Mouse (Mus musculus): Measurements from ENCODE around the gene Zfp982.
"Not testable (repeated sequence)": the region's sequence is repeated elsewhere in the genome, so short reads cannot be mapped to it uniquely, and the experiment has no call there.

The Zfp982 gene

GRCm38 (mm10) chr4:147492117-147492516 lies at the start of gene Zfp982:
TSS of gene Zfp982 (plus strand) at chr4:147492417.
- not testable (repeated sequence) for DNase-seq (ENCODE audit: low spot score in 2 of 2)

- not testable (repeated sequence) for DNase-seq (ENCODE audit: low spot score in 2 of 2)
These were observed 49.3 kb upstream of the Zfp982 start for GRCm38 (mm10) chr4:147442649-147443553.

- not testable (repeated sequence) for DNase-seq (ENCODE audit: low spot score in 2 of 2)
These were observed 48.7 kb upstream of the Zfp982 start for GRCm38 (mm10) chr4:147443554-147443927.

- DNase-seq (ENCODE audit: low spot score in 2 of 2): not testable (repeated sequence)
These were observed 46.8 kb upstream of the Zfp982 start for GRCm38 (mm10) chr4:147445371-147445770.

- no peak for DNase-seq (ENCODE audit: low spot score in 2 of 2)
These were observed 43.9 kb upstream of the Zfp982 start for GRCm38 (mm10) chr4:147448358-147448757.

- DNase-seq (ENCODE audit: low spot score in 2 of 2): no peak
These were observed 43.1 kb upstream of the Zfp982 start for GRCm38 (mm10) chr4:147449099-147449581.

- not testable (repeated sequence) for DNase-seq (ENCODE audit: low spot score in 2 of 2)
These were observed 42.2 kb upstream of the Zfp982 start for GRCm38 (mm10) chr4:147449986-147450385.

- not testable (repeated sequence) for DNase-seq (ENCODE audit: low spot score in 2 of 2)
These were observed 25.0 kb upstream of the Zfp982 start for GRCm38 (mm10) chr4:147467207-147467606.

GRCm38 (mm10) chr4:147498772-147499613 lies 6.8 kb downstream of the Zfp982 start:
- DNase-seq (ENCODE audit: low spot score in 2 of 2): not testable (repeated sequence)

GRCm38 (mm10) chr4:147509174-147509573 lies 17.0 kb downstream of the Zfp982 start:
- DNase-seq (ENCODE audit: low spot score in 2 of 2): no peak

- no peak for DNase-seq (ENCODE audit: low spot score in 2 of 2)
These were observed 26.8 kb downstream of the Zfp982 start for GRCm38 (mm10) chr4:147518981-147519380.

- DNase-seq (ENCODE audit: low spot score in 2 of 2): no peak
These were observed 27.9 kb downstream of the Zfp982 start for GRCm38 (mm10) chr4:147520100-147520499.

- DNase-seq (ENCODE audit: low spot score in 2 of 2): no peak
These were observed 32.9 kb downstream of the Zfp982 start for GRCm38 (mm10) chr4:147525125-147525524.

- no peak for DNase-seq (ENCODE audit: low spot score in 2 of 2)
These were observed 38.1 kb downstream of the Zfp982 start for GRCm38 (mm10) chr4:147530366-147530765.

- DNase-seq (ENCODE audit: low spot score in 2 of 2): not testable (repeated sequence)
These were observed 43.7 kb downstream of the Zfp982 start for GRCm38 (mm10) chr4:147535916-147536315.

GRCm38 (mm10) chr4:147537702-147538101 lies 45.5 kb downstream of the Zfp982 start:
- no peak for DNase-seq (ENCODE audit: low spot score in 2 of 2)

- not testable (repeated sequence) for DNase-seq (ENCODE audit: low spot score in 2 of 2)
These were observed 47.7 kb downstream of the Zfp982 start, which contains the start of gene Gm16503 for GRCm38 (mm10) chr4:147539918-147540317. TSS of gene Gm16503 (plus strand) at chr4:147540218.

- no peak for DNase-seq (ENCODE audit: low spot score in 2 of 2)
These were observed 48.9 kb downstream of the Zfp982 start for GRCm38 (mm10) chr4:147541105-147541504.

- DNase-seq (ENCODE audit: low spot score in 2 of 2): not testable (repeated sequence)
These were observed 60.9 kb downstream of the Zfp982 start, which contains the start of gene Zfp985 for GRCm38 (mm10) chr4:147553071-147553470. TSS of gene Zfp985 (plus strand) at chr4:147553277.

GRCm38 (mm10) chr4:147554361-147554760 lies 62.1 kb downstream of the Zfp982 start:
- DNase-seq (ENCODE audit: low spot score in 2 of 2): not testable (repeated sequence)

- not testable (repeated sequence) for DNase-seq (ENCODE audit: low spot score in 2 of 2)
These were observed 64.7 kb downstream of the Zfp982 start for GRCm38 (mm10) chr4:147556921-147557320.

GRCm38 (mm10) chr4:147558011-147558410 lies 65.8 kb downstream of the Zfp982 start:
- DNase-seq (ENCODE audit: low spot score in 2 of 2): not testable (repeated sequence)

Measured in spleen, postnatal 36 days (tissue).